ENCODE assay signal across 22 mouse cellular contexts in the genomic region with DNA sequence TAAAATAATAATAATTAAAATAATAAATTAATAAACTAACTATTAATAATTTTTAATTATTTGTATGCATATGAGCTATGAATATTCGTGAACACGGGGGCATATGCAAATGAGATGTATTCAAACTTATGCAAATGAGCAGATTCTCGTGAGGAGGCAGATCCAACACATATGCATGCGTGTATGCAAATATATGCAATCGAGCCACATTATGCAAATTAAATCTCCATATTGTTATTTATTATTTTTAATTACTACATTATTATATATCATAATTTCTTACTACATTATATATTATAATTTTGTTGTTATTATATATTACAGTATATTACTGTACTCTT. TPM values are rescaled to one million over a fixed set of nuclear protein-coding genes. Genes with fewer than 3 reads are reported as not detected.
DNase-seq lines count a peak whose midpoint lies in the region; ATAC-seq and TF ChIP-seq lines count a peak whose summit lies in the region.
"Had no signal": no experiment of that assay in that cellular context is flagged by ENCODE, and none has a peak within 500 bp of the region (broad histone marks: within the 10 kb centered on the region; RNA-seq: fewer than 3 reads in every experiment).

No protein-coding gene starts in this region.

- ATAC-seq in forebrain, embryonic 16.5 days, result peak; percentile 66; the same call in 1 of the 2 replicates
- no peak for ATAC-seq in forebrain, postnatal 0 days
- peak; percentile 50; the same call in 1 of the 2 replicates for ATAC-seq in midbrain, embryonic 14.5 days (ENCODE audit: low FRiP score, low TSS enrichment)
- ATAC-seq in midbrain, embryonic 13.5 days, result no peak
- ATAC-seq: intestine, embryonic 15.5 days had no signal

- H3K36me3 ChIP-seq in forebrain, embryonic 16.5 days (ENCODE audit: control insufficient read depth, insufficient read depth), result no peaks in the 10 kb centered on the region
- no peaks in the 10 kb centered on the region for H3K36me3 ChIP-seq in forebrain, postnatal 0 days (ENCODE audit: insufficient read depth)
- no peaks in the 10 kb centered on the region for H3K36me3 ChIP-seq in midbrain, embryonic 14.5 days (ENCODE audit: control insufficient read depth, insufficient read depth, low read length)
- H3K36me3 ChIP-seq in midbrain, embryonic 13.5 days, result peaks cover 4% of the 10 kb centered on the region; the same call in 1 of the 2 replicates
- H3K36me3 ChIP-seq: embryonic facial prominence, embryonic 13.5 days; intestine, embryonic 15.5 days had no signal

- TF ChIP-seq CTCF in forebrain, postnatal 0 days (IDR thresholded peaks at IDR 0.05; ENCODE audit: low read depth), result no peak

- no peaks in the 10 kb centered on the region for H3K9me3 ChIP-seq in forebrain, embryonic 16.5 days (ENCODE audit: control insufficient read depth, low read length)
- H3K9me3 ChIP-seq in forebrain, postnatal 0 days (ENCODE audit: low read length), result no peaks in the 10 kb centered on the region
- H3K9me3 ChIP-seq in midbrain, embryonic 14.5 days (ENCODE audit: control insufficient read depth, low read length), result no peaks in the 10 kb centered on the region
- H3K9me3 ChIP-seq in midbrain, embryonic 13.5 days, result no peaks in the 10 kb centered on the region
- H3K9me3 ChIP-seq: embryonic facial prominence, embryonic 13.5 days; heart, embryonic 10.5 days; intestine, embryonic 15.5 days had no signal

- no peak for DNase-seq in forebrain, postnatal 0 days
- DNase-seq in midbrain, embryonic 14.5 days, result peak; percentile 33
- DNase-seq in R1 (ENCODE audit: low read depth, low spot score), result peak; percentile 45
- DNase-seq in ZHBTc4 (ENCODE audit: low read depth, low spot score), result peak; percentile 36
- no peak for DNase-seq in left cerebral cortex, adult 8-10 months (ENCODE audit: low spot score in 2 of 2)
- DNase-seq: adrenal gland, postnatal 14 days; cerebellum, adult 18-20 months; cerebellum, adult 9-11 months; cerebellum, postnatal 36 days; gastrocnemius, postnatal 10 days; heart, adult 18-20 months; heart, postnatal 10 days; heart, postnatal 4 days had no signal

- no peak overlapping the region for H3K4me2 ChIP-seq in forebrain, embryonic 16.5 days (ENCODE audit: low read length)
- H3K4me2 ChIP-seq in forebrain, postnatal 0 days (ENCODE audit: low read depth), result no peak overlapping the region
- no peak overlapping the region for H3K4me2 ChIP-seq in midbrain, embryonic 14.5 days (ENCODE audit: low read length)
- H3K4me2 ChIP-seq in midbrain, embryonic 13.5 days (replicated peaks), result no peak overlapping the region
- H3K4me2 ChIP-seq: embryonic facial prominence, embryonic 13.5 days; hindbrain, embryonic 14.5 days; intestine, embryonic 15.5 days had no signal

- H3K27ac ChIP-seq in forebrain, embryonic 16.5 days (ENCODE audit: low read length), result no peak overlapping the region
- no peak overlapping the region for H3K27ac ChIP-seq in forebrain, postnatal 0 days (ENCODE audit: low read depth, low read length)
- no peak overlapping the region for H3K27ac ChIP-seq in midbrain, embryonic 14.5 days (replicated peaks; ENCODE audit: low read depth, low read length)
- H3K27ac ChIP-seq in midbrain, embryonic 13.5 days, result no peak overlapping the region
- H3K27ac ChIP-seq: embryonic facial prominence, embryonic 13.5 days; heart, embryonic 10.5 days; hindbrain, embryonic 14.5 days; intestine, embryonic 15.5 days had no signal

- WGBS in forebrain, embryonic 16.5 days, result 64% methylated on average over 5 of the region's 5 CpGs
- 71% methylated on average over 5 of the region's 5 CpGs for WGBS in forebrain, postnatal 0 days
- 74% methylated on average over 5 of the region's 5 CpGs for WGBS in midbrain, embryonic 14.5 days
- WGBS in midbrain, embryonic 13.5 days, result 88% methylated on average over 5 of the region's 5 CpGs

- no peak overlapping the region for H3K9ac ChIP-seq in forebrain, embryonic 16.5 days (replicated peaks; ENCODE audit: low read depth, low read length)
- H3K9ac ChIP-seq in forebrain, postnatal 0 days, result no peak overlapping the region
- no peak overlapping the region for H3K9ac ChIP-seq in midbrain, embryonic 14.5 days (replicated peaks; ENCODE audit: low read length)
- H3K9ac ChIP-seq in midbrain, embryonic 13.5 days (replicated peaks), result no peak overlapping the region
- H3K9ac ChIP-seq: embryonic facial prominence, embryonic 13.5 days; hindbrain, embryonic 14.5 days; intestine, embryonic 15.5 days had no signal

- no peaks in the 10 kb centered on the region for H3K27me3 ChIP-seq in forebrain, embryonic 16.5 days (replicated peaks; ENCODE audit: control insufficient read depth, insufficient read depth, low read length)
- H3K27me3 ChIP-seq in forebrain, postnatal 0 days (ENCODE audit: insufficient read depth, low read length), result no peaks in the 10 kb centered on the region
- no peaks in the 10 kb centered on the region for H3K27me3 ChIP-seq in midbrain, embryonic 14.5 days (ENCODE audit: control insufficient read depth, insufficient read depth, low read length)
- no peaks in the 10 kb centered on the region for H3K27me3 ChIP-seq in midbrain, embryonic 13.5 days
- H3K27me3 ChIP-seq: embryonic facial prominence, embryonic 13.5 days; intestine, embryonic 15.5 days had no signal

- no peaks in the 10 kb centered on the region for H3K4me1 ChIP-seq in forebrain, embryonic 16.5 days (replicated peaks; ENCODE audit: control insufficient read depth, insufficient read depth, low read length)
- no peaks in the 10 kb centered on the region for H3K4me1 ChIP-seq in forebrain, postnatal 0 days (ENCODE audit: insufficient read depth)
- H3K4me1 ChIP-seq in midbrain, embryonic 14.5 days (ENCODE audit: control insufficient read depth, insufficient read depth, low read length), result no peaks in the 10 kb centered on the region
- H3K4me1 ChIP-seq in midbrain, embryonic 13.5 days (replicated peaks), result no peaks in the 10 kb centered on the region
- H3K4me1 ChIP-seq: embryonic facial prominence, embryonic 13.5 days; heart, embryonic 10.5 days; intestine, embryonic 15.5 days had no signal

- no peak overlapping the region for H3K4me3 ChIP-seq in forebrain, embryonic 16.5 days (replicated peaks; ENCODE audit: low read length)
- H3K4me3 ChIP-seq in forebrain, postnatal 0 days (ENCODE audit: low read depth, low read length), result no peak overlapping the region
- H3K4me3 ChIP-seq in midbrain, embryonic 14.5 days (replicated peaks; ENCODE audit: low read depth, low read length), result no peak overlapping the region
- H3K4me3 ChIP-seq in midbrain, embryonic 13.5 days (replicated peaks), result no peak overlapping the region
- H3K4me3 ChIP-seq: embryonic facial prominence, embryonic 13.5 days; heart, embryonic 10.5 days; intestine, embryonic 15.5 days had no signal

RNA-seq across cellular contexts. Expression of a gene that starts 21.8 kb away (rescaled TPM):
- not detected in 2 replicates for polyA plus RNA-seq in forebrain, embryonic 16.5 days (2015; fragmentation: Nextera tagmentation; extraction: Ambion mirVana)
- total RNA-seq in forebrain, postnatal 0 days (2014; rRNA removed), result not detected in 2 replicates
- polyA plus RNA-seq in forebrain, postnatal 0 days (2015; fragmentation: Nextera tagmentation; extraction: Ambion mirVana), result not detected in 2 replicates
- not detected in 2 replicates for polyA plus RNA-seq in midbrain, embryonic 14.5 days (2014; fragmentation: Nextera tagmentation; extraction: Ambion mirVana)
- polyA plus RNA-seq in midbrain, embryonic 13.5 days (2015; fragmentation: Nextera tagmentation; extraction: Ambion mirVana), result not detected in 2 replicates
- not detected for total RNA-seq in left cerebral cortex, adult 8-10 months (2022)
- total RNA-seq: adrenal gland, postnatal 14 days; gastrocnemius, postnatal 10 days; gastrocnemius, postnatal 4 days; heart, adult 18-20 months; heart, postnatal 10 days; heart, postnatal 4 days had no signal
- polyA plus RNA-seq: embryonic facial prominence, embryonic 13.5 days; frontal cortex, adult 2 months; heart, embryonic 10.5 days; heart, embryonic 14.5 days; hindbrain, embryonic 14.5 days had no signal

RNA-seq across cellular contexts. Expression of a gene that starts 53.3 kb away (rescaled TPM):
- 67.6 and 75.1 TPM in 2 replicates for polyA plus RNA-seq in forebrain, embryonic 16.5 days (2015; fragmentation: Nextera tagmentation; extraction: Ambion mirVana)
- total RNA-seq in forebrain, postnatal 0 days (2014; rRNA removed), result 103 and 133 TPM in 2 replicates
- 29.8 and 37.2 TPM in 2 replicates for polyA plus RNA-seq in forebrain, postnatal 0 days (2015; fragmentation: Nextera tagmentation; extraction: Ambion mirVana)
- polyA plus RNA-seq in midbrain, embryonic 14.5 days (2014; fragmentation: Nextera tagmentation; extraction: Ambion mirVana), result 69.9 and 83.5 TPM in 2 replicates
- polyA plus RNA-seq in midbrain, embryonic 13.5 days (2015; fragmentation: Nextera tagmentation; extraction: Ambion mirVana), result 58.6 and 66.7 TPM in 2 replicates
- total RNA-seq in left cerebral cortex, adult 8-10 months (2022), result 100 to 1,000 TPM; 173 to 210 (median 192) TPM

Comparison
In these comparisons a context has a peak if more than half of its experiments do, and no peak if none do; other contexts are left out.
1. ATAC-seq: peak in forebrain, embryonic 16.5 days (single experiment) and midbrain, embryonic 14.5 days (single experiment); none in forebrain, postnatal 0 days (single experiment) and midbrain, embryonic 13.5 days (single experiment).
2. DNase-seq: peak in midbrain, embryonic 14.5 days (single experiment), R1 (single experiment) and ZHBTc4 (single experiment); none in forebrain, postnatal 0 days (single experiment) and left cerebral cortex, adult 8-10 months (0 of 2).